Mouse (Mus musculus) frontal cortex, postnatal 10 days (tissue): ENCODE data around the gene Ppp3r1.
A peak's percentile ranks its signal among the peaks of the same experiment; 100 is the strongest.
"Not testable (repeated sequence)": the region's sequence is repeated elsewhere in the genome, so short reads cannot be mapped to it uniquely, and the experiment has no call there.

Experiments used
- DNase-seq, 2 experiments: peaks; one replicate each; pipeline ENCODE4 v3.0.0; 2022; ENCODE audit warnings: low spot score in 2 of 2, mixed read lengths in 1 of 2

Gene Ppp3r1

DNA sequence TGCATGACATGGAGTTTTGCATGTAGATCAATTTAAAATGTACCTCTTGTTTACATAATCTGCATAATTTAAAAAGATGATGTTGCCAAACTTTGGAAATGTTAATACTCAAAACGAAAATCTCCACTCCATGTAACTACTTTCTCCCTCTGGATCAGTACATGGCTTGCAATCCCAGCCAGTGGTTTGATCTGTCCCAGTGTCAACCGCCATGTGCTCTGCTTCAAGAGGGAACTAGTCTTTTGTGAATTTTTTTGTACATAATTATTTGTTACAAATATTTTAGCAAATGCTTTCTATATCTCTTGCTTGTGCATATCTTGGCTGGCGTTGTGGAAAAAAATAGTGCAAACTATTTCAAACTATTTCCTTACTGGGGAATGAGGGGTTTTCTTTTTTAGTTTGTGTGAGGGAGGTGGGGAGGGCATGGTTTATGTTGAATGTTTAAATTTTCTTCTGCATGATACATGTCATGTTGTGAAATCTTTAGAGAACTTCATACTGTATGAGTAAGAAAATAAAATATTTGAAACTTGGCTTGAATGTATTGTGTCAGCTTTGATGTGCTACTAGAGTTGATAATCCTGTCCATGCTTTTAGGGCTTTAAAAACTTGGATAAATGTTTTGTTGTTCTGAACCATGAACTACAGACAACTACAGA, 40.9 kb downstream of the Ppp3r1 start:
- DNase-seq: no peak

DNA sequence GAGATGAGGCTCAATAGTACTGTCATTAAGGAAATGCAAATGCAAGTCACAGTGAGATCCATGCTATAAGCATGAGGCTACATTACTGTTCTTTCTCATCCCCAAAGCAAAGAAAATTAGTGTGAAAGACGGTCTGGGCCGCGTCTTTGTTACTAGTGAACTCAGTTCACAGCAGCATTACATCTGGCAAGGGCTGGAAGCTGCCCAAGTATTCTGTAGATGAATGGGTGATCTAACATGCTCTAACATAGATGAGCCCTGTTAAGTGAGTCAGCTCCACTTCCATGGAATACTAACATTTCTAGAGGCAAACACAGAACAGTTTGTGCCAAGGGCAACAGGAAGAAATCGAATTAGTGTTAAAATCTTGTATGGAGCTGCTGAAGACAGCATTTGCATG, 41.9 kb downstream of the Ppp3r1 start:
- DNase-seq: no peak

DNA sequence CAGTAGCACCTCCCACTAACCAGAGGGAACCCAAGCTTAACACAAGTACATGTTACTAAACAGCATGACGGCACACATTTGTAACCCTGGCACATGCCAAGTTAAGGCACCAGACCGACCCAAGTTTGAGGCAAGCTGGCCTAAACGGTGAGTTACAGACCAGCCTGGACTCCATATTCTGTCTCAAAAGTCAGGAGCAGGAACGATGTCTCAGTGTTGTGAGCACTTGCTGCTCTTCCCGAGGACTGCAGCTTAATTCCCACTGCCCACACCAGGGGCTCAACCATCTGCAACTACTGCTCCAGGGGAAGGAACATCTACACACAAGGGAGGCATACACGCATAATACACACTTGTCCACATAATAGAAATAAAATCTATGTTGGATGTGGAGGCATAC, 43.4 kb downstream of the Ppp3r1 start:
- DNase-seq: no peak

DNA sequence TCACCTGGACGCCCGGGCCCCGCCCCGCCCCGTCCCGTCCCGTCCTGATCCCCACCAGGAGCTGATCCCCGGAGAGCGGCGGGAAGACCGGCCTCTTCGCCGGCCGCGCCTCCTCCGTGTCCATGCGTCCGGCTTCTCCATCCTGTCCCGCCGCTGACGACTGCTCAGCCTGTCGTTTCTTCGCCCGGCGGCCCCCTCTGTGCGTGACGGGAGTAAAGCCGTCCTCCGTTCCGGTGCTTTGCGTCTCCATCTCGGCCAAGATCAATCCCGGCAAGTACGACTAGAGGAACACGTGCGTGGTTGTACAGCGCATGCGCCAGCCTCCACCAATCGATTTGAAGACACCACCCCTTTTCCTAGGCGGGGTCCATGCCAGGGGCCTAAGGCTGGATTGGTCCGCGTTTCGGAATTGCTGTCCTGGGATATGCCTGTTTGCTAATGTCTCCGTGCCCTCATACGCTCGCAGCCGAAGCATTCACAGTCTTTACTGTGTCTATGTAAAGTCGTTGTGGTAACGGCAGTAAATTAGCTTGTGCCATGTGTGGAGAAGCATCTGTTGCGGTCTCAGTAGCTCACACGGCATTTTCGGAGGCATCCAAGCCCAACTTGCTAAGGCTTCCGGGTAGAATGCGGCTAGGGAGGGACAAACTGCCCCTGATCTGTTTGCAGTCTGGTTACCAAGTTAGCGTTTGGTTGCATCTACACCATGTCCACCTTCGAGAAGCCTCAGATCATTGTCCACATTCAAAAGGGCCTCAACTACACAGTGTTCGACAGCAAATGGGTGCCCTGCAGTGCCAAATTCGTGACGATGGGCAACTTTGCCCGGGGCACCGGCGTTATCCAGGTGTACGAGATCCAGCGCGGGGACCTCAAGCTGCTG, 52.4 kb downstream of the Ppp3r1 start, which contains the start of gene Pno1:
TSS of gene Pno1 (minus strand) at position 311 of the 883 bp plus-strand sequence.
- peak; percentile 96 for DNase-seq

DNA sequence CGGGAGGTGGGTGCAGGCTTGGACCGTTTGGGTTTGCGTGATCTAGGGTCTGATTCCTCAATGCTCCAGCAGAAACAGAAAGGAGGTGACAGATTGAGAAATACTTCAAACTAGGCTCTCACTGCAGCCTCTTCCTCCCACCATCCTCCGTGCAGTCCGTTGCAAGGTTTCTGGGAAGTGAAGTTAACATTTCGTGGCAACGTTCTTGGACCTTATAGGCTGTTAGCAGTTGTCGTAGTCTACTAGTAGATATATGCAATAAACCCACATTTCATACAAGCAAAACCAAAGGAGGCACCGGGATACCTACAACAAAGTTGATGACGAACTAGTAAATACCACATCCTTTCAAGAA, 53.1 kb downstream of the Ppp3r1 start:
- DNase-seq: no peak

DNA sequence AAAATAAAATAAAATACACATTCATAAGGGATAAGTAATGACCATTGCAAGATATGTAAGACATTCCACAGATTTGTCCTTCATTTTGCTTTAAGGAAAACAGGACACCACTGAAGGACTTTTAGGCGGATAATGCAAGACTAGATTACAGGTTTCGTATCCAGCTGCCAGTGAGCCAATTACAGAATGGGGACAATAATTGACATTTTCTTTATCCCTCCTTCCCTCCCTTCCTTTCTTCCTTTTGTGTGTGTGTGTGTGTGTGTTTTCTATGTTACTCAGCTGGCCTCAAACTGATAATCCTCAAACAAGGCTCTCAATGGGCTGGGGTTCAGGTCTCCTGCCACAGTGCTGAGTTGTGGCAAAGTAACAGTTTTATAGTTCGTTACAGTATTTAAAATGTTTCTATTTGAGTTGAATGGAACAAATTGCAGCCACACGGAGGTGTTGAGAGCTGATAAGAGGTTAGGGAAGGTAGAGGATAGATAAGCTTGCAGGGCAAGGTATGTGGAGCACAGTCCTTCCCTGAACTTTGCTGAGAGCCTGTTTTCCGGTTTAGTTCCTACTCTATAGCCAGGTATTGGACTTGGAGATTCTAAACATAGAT, 53.9 kb downstream of the Ppp3r1 start:
- no peak for DNase-seq

DNA sequence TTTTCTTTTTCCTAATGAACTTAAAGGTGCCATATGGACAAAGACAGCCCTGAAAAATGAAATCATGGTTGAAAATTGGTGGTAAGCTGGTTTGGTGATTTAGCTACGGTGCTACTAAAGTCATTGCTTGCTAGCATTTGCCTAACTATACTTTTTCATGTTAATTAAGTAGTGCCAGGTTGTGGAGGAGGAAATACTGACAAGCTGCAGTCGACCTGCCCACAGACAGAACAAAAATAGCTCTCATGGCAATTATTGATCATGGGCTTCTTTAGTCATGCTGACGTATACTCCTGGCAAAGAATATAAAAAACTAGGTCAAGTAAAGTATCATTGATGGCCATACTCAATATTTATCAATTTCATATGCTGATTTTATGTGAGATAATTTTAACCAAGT, 56.4 kb downstream of the Ppp3r1 start:
- DNase-seq: no peak

DNA sequence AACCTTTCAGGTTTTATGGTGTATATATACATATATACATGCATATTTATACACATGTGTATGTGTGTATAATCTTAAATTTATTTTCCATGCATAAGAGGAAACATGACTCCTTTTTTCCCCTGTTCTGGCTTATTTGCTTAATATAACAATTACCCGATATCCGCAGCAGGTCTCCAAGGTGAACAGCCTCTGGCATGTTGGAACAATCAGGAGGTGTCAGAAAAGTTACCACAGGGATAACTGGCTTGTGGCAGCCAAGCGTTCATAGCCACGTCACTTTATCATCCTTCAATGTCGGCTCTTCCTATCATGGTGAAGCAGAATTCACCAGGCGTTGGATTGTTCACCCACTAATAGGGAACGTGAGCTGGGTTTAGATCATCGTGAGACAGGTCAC, 62.1 kb downstream of the Ppp3r1 start:
- no peak for DNase-seq

DNA sequence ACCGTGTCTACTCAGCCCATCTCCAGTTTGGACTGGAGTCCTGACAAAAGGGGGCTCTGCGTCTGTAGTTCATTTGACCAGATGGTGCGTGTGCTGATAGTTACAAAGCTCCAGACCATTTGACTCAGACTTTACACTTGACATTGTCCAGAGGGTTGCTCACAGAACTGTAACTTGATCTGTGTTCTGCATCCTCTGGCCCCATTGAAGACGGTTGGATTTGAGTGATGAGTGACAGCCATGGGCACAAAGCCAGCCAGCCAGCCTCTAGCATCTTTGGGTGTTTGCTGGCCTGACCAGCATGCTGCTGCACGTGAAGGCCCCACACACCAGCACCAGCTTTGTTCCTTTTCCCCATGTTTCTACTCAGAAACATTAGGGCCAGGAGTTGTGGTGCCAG, 73.7 kb downstream of the Ppp3r1 start:
- no peak for DNase-seq

DNA sequence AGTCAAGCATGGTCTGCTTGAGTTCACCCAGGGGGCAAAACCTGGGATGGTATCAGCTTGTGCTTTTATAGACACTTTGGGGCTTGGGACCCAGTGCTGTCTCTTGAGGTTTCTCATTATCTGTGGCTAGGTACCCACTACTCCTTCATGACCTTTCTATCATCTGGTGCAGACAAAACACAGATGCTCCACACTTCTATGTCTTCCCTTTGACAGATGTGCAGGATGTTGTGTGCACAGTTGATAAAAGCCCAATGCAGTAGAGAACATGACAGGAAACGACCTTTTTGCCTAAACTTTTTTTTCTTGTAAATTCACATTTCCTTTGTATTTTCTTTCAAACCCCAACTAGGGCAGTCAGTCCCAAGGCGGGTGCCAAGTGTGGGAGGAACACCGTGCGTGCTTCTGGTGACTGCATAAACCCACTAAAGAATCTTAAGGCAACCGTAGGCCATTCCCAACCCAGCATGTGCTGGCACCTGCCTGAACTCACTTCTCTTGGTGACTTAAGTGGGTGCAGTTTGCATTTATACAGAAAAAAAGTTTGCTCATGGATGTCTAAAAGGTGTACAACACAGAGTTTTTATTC, 77.5 kb downstream of the Ppp3r1 start:
- no peak for DNase-seq

DNA sequence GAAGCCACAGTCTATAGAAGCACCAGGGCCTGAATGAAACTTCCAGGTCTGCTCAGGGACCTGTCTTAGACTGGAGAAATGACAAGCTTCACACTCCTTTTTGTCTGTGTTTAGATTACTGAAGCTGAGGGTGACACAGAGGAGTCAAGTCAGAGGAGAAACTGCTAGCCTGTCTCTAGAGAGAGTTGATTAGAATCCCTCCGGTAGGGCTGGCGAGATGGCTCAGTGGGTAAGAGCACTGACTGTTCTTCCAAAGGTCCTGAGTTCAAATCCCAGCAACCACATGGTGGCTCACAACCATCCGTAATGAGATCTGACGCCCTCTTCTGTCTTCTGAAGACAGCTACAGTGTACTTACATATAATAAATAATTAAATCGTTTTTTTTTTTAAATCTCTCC, 79.5 kb downstream of the Ppp3r1 start:
- not testable (repeated sequence) for DNase-seq

DNA sequence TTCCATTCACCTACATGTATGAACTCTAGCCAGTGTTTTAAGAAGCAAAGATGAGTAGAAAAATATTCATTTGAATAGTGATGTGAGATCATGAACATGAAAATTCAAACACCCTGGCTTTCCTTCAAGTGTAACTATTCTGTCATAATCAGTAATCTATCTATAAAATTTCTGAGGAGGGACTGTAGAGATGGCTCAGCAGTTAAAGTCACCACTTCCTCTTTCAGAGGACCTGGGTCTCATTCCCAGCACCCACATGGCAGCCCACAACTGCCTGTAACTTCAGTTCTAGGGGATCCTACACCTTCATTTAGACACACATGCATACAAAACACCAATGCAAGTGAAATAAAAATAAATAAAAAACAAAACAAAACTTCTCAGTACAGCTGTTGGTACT, 89.7 kb downstream of the Ppp3r1 start:
- DNase-seq: no peak
